Mouse (Mus musculus) thymus, postnatal 25 days (tissue): ENCODE data around the gene Fgfr2.
A peak's percentile ranks its signal among the peaks of the same experiment; 100 is the strongest.

Experiments
- DNase-seq: peaks from one replicate; pipeline ENCODE4 v3.0.0; 2022

Fgfr2 gene

GRCm38 (mm10) chr7:131327054-131327453 lies 1796.1 kb downstream of the Fgfr2 start:
- DNase-seq: no peak

- DNase-seq: no peak
Observed at GRCm38 (mm10) chr7:131322192-131322591, 1801.0 kb downstream of the Fgfr2 start, which contains the start of gene Cuzd1. Gene Cuzd1 (minus strand): TSS chr7:131322292.

- no peak for DNase-seq
Observed at GRCm38 (mm10) chr7:131318340-131318739, 1804.8 kb downstream of the Fgfr2 start.

GRCm38 (mm10) chr7:131317587-131317986 lies 1805.6 kb downstream of the Fgfr2 start:
- no peak for DNase-seq

- DNase-seq: no peak
Observed at GRCm38 (mm10) chr7:131314493-131314892, 1808.7 kb downstream of the Fgfr2 start.

GRCm38 (mm10) chr7:131306733-131307132 lies 1816.4 kb downstream of the Fgfr2 start:
- DNase-seq: no peak

- no peak for DNase-seq
Observed at GRCm38 (mm10) chr7:131303340-131303739, 1819.8 kb downstream of the Fgfr2 start.

GRCm38 (mm10) chr7:131297151-131297550 lies 1826.0 kb downstream of the Fgfr2 start:
- no peak for DNase-seq

GRCm38 (mm10) chr7:131265851-131266250 lies 1857.3 kb downstream of the Fgfr2 start:
- DNase-seq: no peak

GRCm38 (mm10) chr7:131264251-131264650 lies 1858.9 kb downstream of the Fgfr2 start:
- no peak for DNase-seq

- no peak for DNase-seq
Observed at GRCm38 (mm10) chr7:131260946-131261345, 1862.2 kb downstream of the Fgfr2 start.

GRCm38 (mm10) chr7:131257309-131257708 lies 1865.8 kb downstream of the Fgfr2 start:
- no peak for DNase-seq

- no peak for DNase-seq
Observed at GRCm38 (mm10) chr7:131256841-131257240, 1866.3 kb downstream of the Fgfr2 start.

- DNase-seq: no peak
Observed at GRCm38 (mm10) chr7:131244993-131245392, 1878.2 kb downstream of the Fgfr2 start.

- DNase-seq: no peak
Observed at GRCm38 (mm10) chr7:131236091-131236490, 1887.1 kb downstream of the Fgfr2 start.

GRCm38 (mm10) chr7:131223086-131223485 lies 1900.1 kb downstream of the Fgfr2 start:
- DNase-seq: no peak

GRCm38 (mm10) chr7:131187996-131188395 lies 1935.2 kb downstream of the Fgfr2 start:
- no peak for DNase-seq

GRCm38 (mm10) chr7:131187047-131187446 lies 1936.1 kb downstream of the Fgfr2 start:
- DNase-seq: no peak

GRCm38 (mm10) chr7:131184339-131184738 lies 1938.8 kb downstream of the Fgfr2 start:
- DNase-seq: no peak

GRCm38 (mm10) chr7:131182685-131183084 lies 1940.5 kb downstream of the Fgfr2 start:
- peak; percentile 62 for DNase-seq

- DNase-seq: no peak
Observed at GRCm38 (mm10) chr7:131174121-131174520, 1949.0 kb downstream of the Fgfr2 start, which contains the start of gene 5430419D17Rik. Gene 5430419D17Rik (plus strand): TSS chr7:131174402.

GRCm38 (mm10) chr7:131169099-131169498 lies 1954.1 kb downstream of the Fgfr2 start:
- DNase-seq: peak; percentile 46

GRCm38 (mm10) chr7:131167771-131168170 lies 1955.4 kb downstream of the Fgfr2 start:
- peak; percentile 32 for DNase-seq

GRCm38 (mm10) chr7:131162251-131162650 lies 1960.9 kb downstream of the Fgfr2 start:
- no peak for DNase-seq

GRCm38 (mm10) chr7:131153044-131153443 lies 1970.1 kb downstream of the Fgfr2 start:
- no peak for DNase-seq

GRCm38 (mm10) chr7:131150179-131150578 lies 1973.0 kb downstream of the Fgfr2 start:
- DNase-seq: no peak
